Mouse (Mus musculus) stomach, embryonic 16.5 days (tissue): ENCODE results near the gene Bbs9. TPM values are rescaled to one million over a fixed set of nuclear protein-coding genes. Genes with fewer than 3 reads are reported as not detected.
A peak's percentile ranks its signal among the peaks of the same experiment; 100 is the strongest.

Experiments
- ATAC-seq: fragments of 200-750 bp; cut with Nextera tagmentation; 2 replicates; pipeline ENCODE4 v1.8.0; 2017; ENCODE audit warnings: moderate number of reproducible peaks, moderate TSS enrichment; ENCODE audit not compliant: insufficient read depth, low FRiP score
- H3K27ac ChIP-seq: fragments of 300-500 bp; sonication (generic); 2 replicates; pipeline ENCODE4 v1.5.1; 2014; ENCODE audit warnings: low read length
- H3K27me3 ChIP-seq: fragments of 300-500 bp; sonication (generic); 2 replicates; pipeline ENCODE4 v1.6.1; 2014; ENCODE audit warnings: low read length, control low read depth, mixed read lengths; ENCODE audit not compliant: control insufficient read depth, insufficient read depth
- H3K36me3 ChIP-seq: fragments of 300-500 bp; sonication (generic); 2 replicates; pipeline ENCODE4 v1.6.1; 2014; ENCODE audit warnings: low read length; ENCODE audit not compliant: control insufficient read depth, insufficient read depth
- H3K4me1 ChIP-seq: fragments of 300-500 bp; sonication (generic); 2 replicates; pipeline ENCODE4 v1.6.1; 2014; ENCODE audit warnings: low read length, control low read depth, mixed read lengths; ENCODE audit not compliant: control insufficient read depth, insufficient read depth
- H3K4me2 ChIP-seq: fragments of 300-500 bp; sonication (generic); 2 replicates; pipeline ENCODE4 v1.6.1; 2014; ENCODE audit warnings: low read depth, low read length, mixed read lengths
- H3K4me3 ChIP-seq: fragments of 300-500 bp; sonication (generic); replicated peaks from 2 replicates; pipeline ENCODE4 v1.5.1; 2014; ENCODE audit warnings: mild to moderate bottlenecking, low read length
- H3K9ac ChIP-seq: fragments of 300-500 bp; sonication (generic); 2 replicates; pipeline ENCODE4 v1.6.1; 2014; ENCODE audit warnings: low read length
- H3K9me3 ChIP-seq: fragments of 300-500 bp; sonication (generic); replicated peaks from 2 replicates; pipeline ENCODE4 v1.6.1; 2016; ENCODE audit warnings: low read length, control low read depth; ENCODE audit not compliant: control insufficient read depth
- WGBS: fragments of 180-500 bp; shearing (Covaris S2); extraction: QIAGEN DNeasy Blood & Tissue Kit; methylation state at CpG from one replicate; pipeline ENCODE4 v1.1.7; 2014; 5-methylcytosine and 5-hydroxymethylcytosine counted together
- polyA plus RNA-seq: library from polyadenylated mRNA; unstranded; fragments of >200 nt; fragmentation: Nextera tagmentation; extraction: Ambion mirVana; gene quantifications from 2 replicates; pipeline ENCODE4 v1.2.1, GENCODE M21; 2015

Gene Bbs9
- polyA plus RNA-seq, 1 experiment from 2014 or later, result 12.2 TPM

DNA sequence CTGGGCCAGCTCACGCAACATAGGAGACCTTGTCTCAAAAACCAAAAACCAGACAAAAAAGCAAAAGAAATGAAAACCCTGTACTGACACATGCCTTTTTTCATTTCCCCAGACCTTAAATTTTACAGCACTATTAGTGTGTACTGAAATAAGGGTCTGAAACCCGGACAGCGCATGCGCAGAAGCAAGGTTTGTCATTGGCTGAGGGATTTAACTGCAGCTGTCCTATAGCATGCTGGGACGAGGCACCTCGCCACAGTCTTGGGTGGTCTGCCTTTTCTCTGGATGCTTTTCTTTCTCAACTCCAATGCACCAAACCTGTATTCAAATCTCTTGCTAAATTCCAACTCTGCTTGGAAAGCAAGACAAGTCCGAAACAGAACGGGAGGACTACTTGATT is 3.4 kb downstream of the Bbs9 start:
- Histone ChIP-seq H3K27me3 (no peaks in the 10 kb centered on the region), H3K9me3 (no peaks in the 10 kb centered on the region), H3K9ac (no peak overlapping the region), H3K27ac (no peak overlapping the region), H3K4me3 (no peak overlapping the region), H3K36me3 (no peaks in the 10 kb centered on the region), H3K4me1 (peaks cover 4% of the 10 kb centered on the region), H3K4me2 (no peak overlapping the region)
- WGBS, result 91% methylated on average over 8 of the region's 8 CpGs
- ATAC-seq, result no peak

DNA sequence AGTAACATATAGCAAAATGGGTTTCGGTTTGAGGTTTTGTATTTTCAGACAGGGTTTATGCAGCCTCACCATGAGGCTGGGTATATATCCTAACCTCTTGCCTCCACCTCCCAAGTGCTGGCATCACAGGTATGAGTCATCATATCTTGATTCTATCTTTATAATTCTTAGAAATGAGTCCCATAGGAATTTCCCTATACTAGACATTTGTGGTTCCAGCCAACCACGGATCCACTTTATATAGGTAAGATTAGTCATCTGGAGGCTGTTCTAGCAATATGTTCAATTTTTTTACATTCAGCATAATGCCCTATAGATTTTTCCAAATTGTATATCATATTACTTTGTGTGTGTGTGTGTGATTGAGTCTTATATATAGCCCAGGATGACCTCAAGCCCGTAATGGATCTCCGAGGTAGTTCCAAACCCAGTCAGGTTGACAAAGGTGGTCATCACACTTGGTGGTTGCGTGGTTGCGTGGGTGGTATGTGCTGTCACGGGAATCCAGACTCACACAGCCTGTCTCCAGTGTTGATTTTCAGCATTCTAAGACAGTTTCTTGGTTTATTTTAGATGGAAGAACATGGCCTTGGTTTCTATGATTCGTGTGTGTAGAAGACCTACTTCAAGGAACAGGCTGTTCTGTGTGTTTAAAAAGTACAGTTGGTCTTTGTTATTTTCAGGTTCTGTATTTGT is 8.5 kb downstream of the Bbs9 start:
- Histone ChIP-seq H3K27me3 (no peaks in the 10 kb centered on the region), H3K4me2 (no peak overlapping the region), H3K9ac (no peak overlapping the region), H3K4me1 (no peaks in the 10 kb centered on the region), H3K27ac (peak overlapping the region; percentile 38; the same call in 1 of the 2 replicates), H3K36me3 (no peaks in the 10 kb centered on the region), H3K4me3 (no peak overlapping the region), H3K9me3 (no peaks in the 10 kb centered on the region)
- WGBS, result 92% methylated on average over 8 of the region's 8 CpGs
- no peak for ATAC-seq

DNA sequence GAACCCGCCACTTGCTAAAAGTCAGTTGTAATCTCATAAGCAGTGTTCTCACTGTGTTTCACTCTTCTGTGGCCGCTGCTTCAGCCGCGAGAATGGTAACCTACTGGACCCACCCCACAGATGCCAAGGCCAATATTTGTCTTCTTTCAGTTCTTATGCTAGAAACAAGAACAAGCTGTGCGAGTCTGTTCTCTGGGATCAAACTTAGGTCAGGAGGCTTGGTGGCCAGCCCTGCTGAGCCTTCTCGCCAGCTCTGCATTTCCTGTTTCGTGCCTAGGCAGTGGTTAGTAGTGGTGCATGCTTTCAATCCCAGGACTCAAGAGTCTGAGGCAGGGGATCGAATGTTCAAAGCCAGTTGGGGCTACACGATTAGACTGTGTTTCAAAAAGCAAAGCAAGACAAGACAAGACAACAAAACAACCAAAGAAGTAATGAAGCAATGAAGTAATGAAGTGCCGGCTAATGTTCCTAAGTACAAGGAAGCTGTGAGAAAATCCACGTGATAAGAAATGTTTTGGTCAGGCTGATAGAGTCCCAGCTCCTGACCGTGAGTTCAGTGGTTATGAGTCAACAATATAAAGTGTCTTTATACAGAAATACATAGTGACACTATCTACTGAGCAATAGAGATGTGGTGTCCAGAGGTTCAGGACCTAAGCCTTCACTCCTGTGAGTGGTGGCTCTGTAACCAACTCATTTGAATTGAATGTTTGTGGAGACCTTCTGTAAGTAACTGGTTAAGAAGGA is 9.2 kb downstream of the Bbs9 start:
- no peak overlapping the region for H3K4me2 ChIP-seq
- no peak overlapping the region for H3K9ac ChIP-seq
- H3K9me3 ChIP-seq, result no peaks in the 10 kb centered on the region
- H3K27ac ChIP-seq, result peak overlapping the region; percentile 38; the same call in 1 of the 2 replicates
- H3K4me1 ChIP-seq, result no peaks in the 10 kb centered on the region
- H3K4me3 ChIP-seq, result no peak overlapping the region
- ATAC-seq, result peak; percentile 55; the same call in 1 of the 2 replicates
- no peaks in the 10 kb centered on the region for H3K27me3 ChIP-seq
- 70% methylated on average over 12 of the region's 12 CpGs for WGBS
- no peaks in the 10 kb centered on the region for H3K36me3 ChIP-seq

DNA sequence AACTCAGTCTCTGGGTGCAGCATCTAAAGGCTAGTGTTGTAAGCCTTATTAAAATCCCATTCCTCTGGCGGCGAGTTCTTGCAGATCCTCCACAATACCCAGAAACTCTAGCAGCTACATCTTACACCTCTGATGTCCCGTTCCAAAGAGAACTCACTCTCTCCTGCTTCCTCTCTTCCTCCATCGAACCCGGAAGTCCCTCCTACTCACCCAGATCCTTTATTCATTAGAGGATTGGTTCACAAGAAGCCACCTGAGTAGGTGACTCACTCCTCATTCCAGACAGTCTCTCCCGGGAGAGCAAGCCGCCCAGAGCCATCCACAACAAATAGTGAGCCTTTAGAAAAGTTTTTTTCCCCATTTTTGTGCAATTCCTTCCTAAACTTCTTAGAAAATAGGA is 10.7 kb downstream of the Bbs9 start:
- Histone ChIP-seq H3K27me3 (no peaks in the 10 kb centered on the region), H3K4me2 (no peak overlapping the region), H3K4me3 (no peak overlapping the region), H3K9ac (no peak overlapping the region), H3K27ac (no peak overlapping the region), H3K9me3 (no peaks in the 10 kb centered on the region), H3K36me3 (no peaks in the 10 kb centered on the region), H3K4me1 (no peaks in the 10 kb centered on the region)
- 86% methylated on average over 7 of the region's 7 CpGs for WGBS
- no peak for ATAC-seq

DNA sequence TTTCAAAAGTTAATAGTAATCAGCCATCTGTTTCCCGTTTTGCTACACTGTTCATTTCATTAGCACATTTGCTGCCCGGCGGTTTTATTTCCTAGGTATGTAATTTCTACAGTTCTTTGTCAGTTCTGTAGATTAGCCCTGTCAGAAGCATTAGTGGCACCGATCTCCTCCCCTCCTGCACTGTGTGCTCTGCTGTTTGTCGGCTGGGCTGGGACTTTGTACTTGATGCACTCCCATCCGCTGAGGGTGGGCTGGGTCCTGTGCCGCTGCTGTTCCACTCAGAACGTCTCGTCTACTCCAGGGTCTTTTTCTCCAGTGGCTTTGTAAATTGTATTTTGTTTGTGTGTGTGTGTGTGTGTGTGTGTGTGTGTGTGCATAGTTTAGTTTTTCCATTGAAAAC is 13.4 kb downstream of the Bbs9 start:
- no peak overlapping the region for H3K9ac ChIP-seq
- H3K4me3 ChIP-seq, result no peak overlapping the region
- 50% methylated on average over 9 of the region's 9 CpGs for WGBS
- no peak overlapping the region for H3K4me2 ChIP-seq
- peak; percentile 56; the same call in 1 of the 2 replicates for ATAC-seq
- H3K27me3 ChIP-seq, result no peaks in the 10 kb centered on the region
- no peaks in the 10 kb centered on the region for H3K9me3 ChIP-seq
- H3K36me3 ChIP-seq, result no peaks in the 10 kb centered on the region
- H3K4me1 ChIP-seq, result no peaks in the 10 kb centered on the region
- H3K27ac ChIP-seq, result no peak overlapping the region

DNA sequence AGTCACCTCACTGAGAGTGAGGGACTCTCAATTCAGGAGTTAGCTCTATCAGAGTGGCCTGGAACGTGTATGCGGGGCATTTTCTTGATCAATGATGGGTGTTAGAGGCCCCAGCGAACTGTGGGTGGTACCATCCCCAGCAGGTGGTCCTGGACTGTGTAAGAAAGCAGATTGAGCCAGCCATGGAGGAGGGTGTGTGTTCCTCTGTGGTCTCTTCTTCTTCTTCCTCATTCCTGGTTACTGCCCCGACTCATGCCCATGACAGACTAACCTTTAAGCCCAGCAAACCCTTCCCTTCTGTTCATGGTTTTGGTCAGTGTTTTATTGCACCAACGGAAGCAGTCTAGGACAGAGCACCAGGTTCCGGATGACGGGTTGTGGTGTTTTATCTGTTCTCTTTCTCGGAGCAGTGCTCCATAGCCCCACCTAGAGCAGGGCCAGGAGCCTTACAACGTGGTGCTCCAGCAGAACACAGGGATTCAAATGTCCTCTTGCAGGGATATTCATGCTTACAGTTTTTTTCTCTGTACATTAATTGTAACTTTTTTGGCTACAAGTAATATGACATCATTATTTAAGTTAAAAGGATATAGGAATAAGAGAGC is 18.8 kb downstream of the Bbs9 start:
- Histone ChIP-seq H3K9me3 (peaks cover 3% of the 10 kb centered on the region; the same call in 1 of the 2 replicates), H3K4me2 (no peak overlapping the region), H3K27ac (no peak overlapping the region), H3K4me3 (no peak overlapping the region), H3K27me3 (no peaks in the 10 kb centered on the region), H3K4me1 (no peaks in the 10 kb centered on the region), H3K9ac (no peak overlapping the region), H3K36me3 (no peaks in the 10 kb centered on the region)
- ATAC-seq, result no peak
- 82% methylated on average over 9 of the region's 9 CpGs for WGBS

DNA sequence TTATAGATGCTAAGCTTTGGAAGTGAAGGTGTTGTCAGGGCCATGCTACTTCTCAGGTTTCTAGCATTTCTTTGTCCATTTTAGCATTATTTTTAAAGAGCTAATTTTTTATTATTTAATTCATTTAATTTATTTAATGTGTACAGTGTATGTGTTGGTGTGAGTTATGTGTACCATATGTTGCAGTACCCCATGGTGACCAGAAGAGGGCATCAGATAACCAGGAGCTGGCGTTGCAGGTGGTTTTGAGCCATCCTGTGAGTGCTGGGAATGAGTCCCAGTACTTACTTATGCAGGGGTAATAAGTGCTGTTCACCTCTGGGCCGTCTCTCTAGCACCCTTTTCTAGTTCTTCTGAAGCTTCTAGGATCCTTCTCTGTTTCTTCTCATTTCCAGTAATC is 19.6 kb downstream of the Bbs9 start:
- ATAC-seq, result no peak
- peaks cover 3% of the 10 kb centered on the region; the same call in 1 of the 2 replicates for H3K9me3 ChIP-seq
- H3K36me3 ChIP-seq, result no peaks in the 10 kb centered on the region
- H3K9ac ChIP-seq, result no peak overlapping the region
- no peak overlapping the region for H3K4me2 ChIP-seq
- whole genome bisulfite sequencing, result 82% methylated on average over 2 of the region's 2 CpGs
- no peaks in the 10 kb centered on the region for H3K4me1 ChIP-seq
- no peaks in the 10 kb centered on the region for H3K27me3 ChIP-seq
- H3K27ac ChIP-seq, result no peak overlapping the region
- no peak overlapping the region for H3K4me3 ChIP-seq

DNA sequence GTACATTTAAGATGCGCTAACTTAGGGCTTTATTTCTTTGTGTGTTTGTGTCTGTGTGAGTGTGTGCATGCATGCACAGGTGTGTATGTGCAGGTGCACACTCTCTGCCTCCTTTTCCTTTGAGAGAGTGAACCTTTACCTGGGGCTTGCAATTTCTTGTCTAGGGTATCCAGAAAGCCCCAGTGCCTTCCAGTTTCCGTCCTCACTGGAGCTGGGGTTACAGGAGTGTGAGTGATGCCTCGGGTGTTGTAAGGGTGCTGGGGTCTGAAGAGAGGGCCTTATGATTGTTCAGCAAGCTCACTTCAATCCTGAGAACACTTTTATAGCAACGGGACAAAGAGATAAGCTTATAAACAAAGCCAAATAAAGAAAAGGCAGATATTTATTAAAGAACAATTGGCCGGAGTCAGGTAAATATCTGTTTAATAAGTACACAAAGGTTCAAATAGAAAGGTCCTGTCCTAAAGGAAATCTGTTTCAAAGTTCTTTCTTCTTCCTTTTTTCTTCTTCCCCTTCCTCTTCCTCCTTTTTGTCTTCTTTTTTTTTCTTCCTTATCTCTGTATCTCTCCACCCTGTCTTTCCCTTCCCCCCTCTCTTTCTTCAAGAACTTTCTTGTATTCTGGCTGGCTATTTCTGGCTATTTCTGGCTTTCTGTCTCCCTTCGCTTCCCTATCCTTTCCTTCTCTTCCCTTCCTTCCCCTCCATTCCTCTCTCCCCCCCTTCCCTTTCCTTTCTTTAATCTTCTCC is 21.7 kb downstream of the Bbs9 start:
- H3K4me3 ChIP-seq, result no peak overlapping the region
- peaks cover 3% of the 10 kb centered on the region; the same call in 1 of the 2 replicates for H3K9me3 ChIP-seq
- no peak overlapping the region for H3K9ac ChIP-seq
- no peak overlapping the region for H3K4me2 ChIP-seq
- H3K27ac ChIP-seq, result no peak overlapping the region
- WGBS, result 66% methylated on average over 6 of the region's 6 CpGs
- H3K4me1 ChIP-seq, result no peaks in the 10 kb centered on the region
- no peaks in the 10 kb centered on the region for H3K36me3 ChIP-seq
- no peaks in the 10 kb centered on the region for H3K27me3 ChIP-seq
- no peak for ATAC-seq
